Mouse (Mus musculus): ENCODE measurements around the gene 4921517D22Rik. TPM values are rescaled to one million over a fixed set of nuclear protein-coding genes. Genes with fewer than 3 reads are reported as not detected.

Gene 4921517D22Rik
- polyA plus RNA-seq, 1 experiment from 2014 or later = not detected

DNA sequence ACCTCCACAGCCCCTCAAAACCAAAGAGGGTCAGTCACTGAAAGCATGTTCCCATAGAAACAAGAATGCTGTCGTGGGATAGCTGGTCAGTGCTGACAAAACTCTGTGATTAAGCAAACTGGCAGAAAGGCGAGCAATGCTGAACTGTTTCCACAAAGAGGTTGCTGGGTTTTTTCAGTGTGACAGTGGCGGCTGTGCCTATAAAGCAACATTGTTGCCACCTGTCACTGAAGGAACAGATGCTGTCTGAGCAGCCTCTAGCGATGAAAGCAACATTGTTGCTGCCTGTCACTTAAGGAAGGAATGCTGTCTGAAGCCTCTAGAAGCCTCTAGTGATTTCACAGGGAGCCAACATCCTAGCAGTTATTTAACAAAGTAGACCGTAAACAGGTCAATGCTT is 41.3 kb downstream of the 4921517D22Rik start:
- Histone ChIP-seq H3K4me3 (ENCODE audit: low read depth, low read length) (no peak overlapping the region), H3K9me3 (ENCODE audit: control insufficient read depth, low read length) (no peaks in the 10 kb centered on the region), H3K27ac (ENCODE audit: low read depth, low read length) (peak overlapping the region; percentile 67; the same call in 1 of the 2 replicates), H3K4me1 (ENCODE audit: control insufficient read depth, insufficient read depth, low read length) (peaks cover 25% of the 10 kb centered on the region), H3K4me2 (ENCODE audit: low read depth) (no peak overlapping the region), H3K27me3 (ENCODE audit: control insufficient read depth, insufficient read depth, low read length) (no peaks in the 10 kb centered on the region), H3K36me3 (ENCODE audit: control insufficient read depth, insufficient read depth, low read length) (peaks cover 9% of the 10 kb centered on the region; the same call in 1 of the 2 replicates), H3K9ac (ENCODE audit: low read length) (no peak overlapping the region)
- ATAC-seq (ENCODE audit: insufficient read depth, low FRiP score, low TSS enrichment) (no peak), DNase-seq (ENCODE audit: low spot score) (peak; percentile 34)
- 56% methylated on average over 5 of the region's 5 CpGs for WGBS

DNA sequence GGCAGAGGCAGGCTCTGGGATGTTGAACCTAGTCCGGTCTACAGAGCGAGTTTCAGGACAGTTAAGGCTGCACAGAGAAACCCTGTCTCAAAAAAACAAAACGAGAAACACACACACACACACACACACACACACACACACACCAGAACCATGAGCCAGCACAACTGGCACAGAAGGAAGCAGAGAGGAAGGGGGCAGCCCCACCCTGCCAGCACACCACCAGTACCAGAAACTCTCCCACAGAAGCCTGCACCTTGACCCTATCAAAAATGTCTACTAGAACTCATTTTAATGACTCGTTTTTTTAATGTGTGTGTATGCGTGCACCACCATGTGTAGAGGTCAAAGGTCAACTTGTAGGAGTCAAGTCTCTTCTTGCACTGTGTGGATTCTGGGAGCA is 44.1 kb downstream of the 4921517D22Rik start:
- Histone ChIP-seq H3K27me3 (ENCODE audit: control insufficient read depth, insufficient read depth, low read length) (no peaks in the 10 kb centered on the region), H3K4me1 (ENCODE audit: control insufficient read depth, insufficient read depth, low read length) (peaks cover 17% of the 10 kb centered on the region), H3K9ac (ENCODE audit: low read length) (no peak overlapping the region), H3K36me3 (ENCODE audit: control insufficient read depth, insufficient read depth, low read length) (peaks cover 11% of the 10 kb centered on the region; the same call in 1 of the 2 replicates), H3K9me3 (ENCODE audit: control insufficient read depth, low read length) (no peaks in the 10 kb centered on the region), H3K27ac (ENCODE audit: low read depth, low read length) (no peak overlapping the region), H3K4me2 (ENCODE audit: low read depth) (no peak overlapping the region), H3K4me3 (ENCODE audit: low read depth, low read length) (no peak overlapping the region)
- DNase-seq (ENCODE audit: low spot score) (no peak), ATAC-seq (ENCODE audit: insufficient read depth, low FRiP score, low TSS enrichment) (no peak)
- 79% methylated on average over 5 of the region's 5 CpGs for WGBS

- Histone ChIP-seq H3K4me1 (ENCODE audit: control insufficient read depth, insufficient read depth, low read length) (peaks cover 12% of the 10 kb centered on the region), H3K9ac (ENCODE audit: low read length) (no peak overlapping the region)
- 89% methylated on average over 6 of the region's 6 CpGs for WGBS
Measured at GRCm38 (mm10) chr13:59648598-59648997, 45.3 kb downstream of the 4921517D22Rik start.

DNA sequence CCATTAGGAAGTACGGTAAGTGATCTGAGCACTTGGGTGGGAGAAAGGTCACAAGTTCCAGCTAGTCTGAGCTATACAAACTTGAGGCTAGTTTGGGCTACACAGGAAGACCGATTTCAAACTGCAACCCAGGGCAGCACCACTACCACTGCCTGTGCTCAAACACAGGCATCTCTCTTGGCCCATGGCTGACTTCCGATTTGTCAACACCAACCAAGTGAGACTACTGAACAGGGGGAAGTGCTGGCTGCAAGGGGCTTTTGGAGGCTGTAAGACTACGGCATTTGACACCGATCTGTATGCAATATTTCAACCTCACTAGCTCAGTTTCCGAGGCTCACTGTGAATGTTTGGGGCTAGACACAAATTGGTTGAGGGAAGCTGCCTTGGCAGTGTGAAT is 46.4 kb downstream of the 4921517D22Rik start:
- H3K4me2 ChIP-seq (ENCODE audit: low read depth) = no peak overlapping the region
- no peak overlapping the region for H3K4me3 ChIP-seq (ENCODE audit: low read depth, low read length)
- H3K4me1 ChIP-seq (ENCODE audit: control insufficient read depth, insufficient read depth, low read length) = peaks cover 3% of the 10 kb centered on the region; the same call in 1 of the 2 replicates
- no peaks in the 10 kb centered on the region for H3K9me3 ChIP-seq (ENCODE audit: control insufficient read depth, low read length)
- H3K9ac ChIP-seq (ENCODE audit: low read length) = no peak overlapping the region
- H3K27me3 ChIP-seq (ENCODE audit: control insufficient read depth, insufficient read depth, low read length) = no peaks in the 10 kb centered on the region
- DNase-seq (ENCODE audit: low spot score) = no peak
- ATAC-seq (ENCODE audit: insufficient read depth, low FRiP score, low TSS enrichment) = no peak
- WGBS = 92% methylated on average over 6 of the region's 6 CpGs
- peaks cover 12% of the 10 kb centered on the region; the same call in 1 of the 2 replicates for H3K36me3 ChIP-seq (ENCODE audit: control insufficient read depth, insufficient read depth, low read length)
- no peak overlapping the region for H3K27ac ChIP-seq (ENCODE audit: low read depth, low read length)

More at GRCm38 (mm10) chr13:59648598-59648997, 45.3 kb downstream of the 4921517D22Rik start:
- H3K27ac ChIP-seq (ENCODE audit: low read depth, low read length) = no peak overlapping the region
- no peak overlapping the region for H3K4me3 ChIP-seq (ENCODE audit: low read depth, low read length)
- H3K4me2 ChIP-seq (ENCODE audit: low read depth) = no peak overlapping the region
- H3K36me3 ChIP-seq (ENCODE audit: control insufficient read depth, insufficient read depth, low read length) = 0 out of 2 replicates have a peak, but pooled peaks cover 9% of the 10 kb centered on the region
- H3K27me3 ChIP-seq (ENCODE audit: control insufficient read depth, insufficient read depth, low read length) = no peaks in the 10 kb centered on the region
- no peaks in the 10 kb centered on the region for H3K9me3 ChIP-seq (ENCODE audit: control insufficient read depth, low read length)
- DNase-seq (ENCODE audit: low spot score) (no peak), ATAC-seq (ENCODE audit: insufficient read depth, low FRiP score, low TSS enrichment) (no peak)

- ATAC-seq (ENCODE audit: insufficient read depth, low FRiP score, low TSS enrichment) = no peak
- Histone ChIP-seq H3K36me3 (ENCODE audit: control insufficient read depth, insufficient read depth, low read length) (peaks cover 12% of the 10 kb centered on the region; the same call in 1 of the 2 replicates), H3K9ac (ENCODE audit: low read length) (no peak overlapping the region), H3K4me3 (ENCODE audit: low read depth, low read length) (no peak overlapping the region), H3K27me3 (ENCODE audit: control insufficient read depth, insufficient read depth, low read length) (no peaks in the 10 kb centered on the region), H3K4me2 (ENCODE audit: low read depth) (no peak overlapping the region), H3K27ac (ENCODE audit: low read depth, low read length) (no peak overlapping the region), H3K4me1 (ENCODE audit: control insufficient read depth, insufficient read depth, low read length) (no peaks in the 10 kb centered on the region), H3K9me3 (ENCODE audit: control insufficient read depth, low read length) (no peaks in the 10 kb centered on the region)
- 72% methylated on average over 11 of the region's 11 CpGs for WGBS
- peak; percentile 29 for DNase-seq (ENCODE audit: low spot score)
Measured at GRCm38 (mm10) chr13:59646674-59647244, 47.1 kb downstream of the 4921517D22Rik start.

GRCm38 (mm10) chr13:59645491-59645890 is 48.4 kb downstream of the 4921517D22Rik start:
- Histone ChIP-seq H3K9ac (ENCODE audit: low read length) (no peak overlapping the region), H3K4me1 (ENCODE audit: control insufficient read depth, insufficient read depth, low read length) (no peaks in the 10 kb centered on the region), H3K4me3 (ENCODE audit: low read depth, low read length) (no peak overlapping the region), H3K27me3 (ENCODE audit: control insufficient read depth, insufficient read depth, low read length) (no peaks in the 10 kb centered on the region), H3K36me3 (ENCODE audit: control insufficient read depth, insufficient read depth, low read length) (peaks cover 12% of the 10 kb centered on the region; the same call in 1 of the 2 replicates), H3K4me2 (ENCODE audit: low read depth) (no peak overlapping the region), H3K9me3 (ENCODE audit: control insufficient read depth, low read length) (no peaks in the 10 kb centered on the region), H3K27ac (ENCODE audit: low read depth, low read length) (no peak overlapping the region)
- DNase-seq (ENCODE audit: low spot score) = no peak
- WGBS = 92% methylated on average over 3 of the region's 3 CpGs
- ATAC-seq (ENCODE audit: insufficient read depth, low FRiP score, low TSS enrichment) = no peak

DNA sequence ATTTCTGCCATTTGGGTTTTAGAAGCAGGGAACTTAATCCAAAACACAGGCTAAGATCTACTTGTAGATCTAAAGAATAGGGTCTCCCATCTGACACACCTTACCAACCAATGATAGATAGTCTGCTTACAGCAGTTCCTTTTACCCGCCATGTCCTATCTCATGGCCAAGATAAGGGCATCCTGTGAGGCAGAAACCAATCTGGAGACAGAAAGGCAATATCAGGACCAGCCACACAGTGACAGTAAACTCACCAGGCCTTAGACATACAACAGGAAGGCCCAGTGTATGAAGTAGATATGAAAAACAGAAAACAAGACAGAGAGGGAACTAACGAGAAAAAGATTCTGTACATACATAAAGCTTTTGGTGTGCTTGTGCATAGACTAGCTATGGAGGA is 51.1 kb downstream of the 4921517D22Rik start:
- Histone ChIP-seq H3K4me2 (ENCODE audit: low read depth) (no peak overlapping the region), H3K27ac (ENCODE audit: low read depth, low read length) (no peak overlapping the region), H3K9ac (ENCODE audit: low read length) (no peak overlapping the region), H3K27me3 (ENCODE audit: control insufficient read depth, insufficient read depth, low read length) (no peaks in the 10 kb centered on the region), H3K4me3 (ENCODE audit: low read depth, low read length) (no peak overlapping the region), H3K4me1 (ENCODE audit: control insufficient read depth, insufficient read depth, low read length) (no peaks in the 10 kb centered on the region), H3K9me3 (ENCODE audit: control insufficient read depth, low read length) (no peaks in the 10 kb centered on the region), H3K36me3 (ENCODE audit: control insufficient read depth, insufficient read depth, low read length) (peaks cover 13% of the 10 kb centered on the region)
- ATAC-seq (ENCODE audit: insufficient read depth, low FRiP score, low TSS enrichment) (no peak), DNase-seq (ENCODE audit: low spot score) (no peak)
- 93% methylated on average over 2 of the region's 2 CpGs for WGBS

- H3K4me3 ChIP-seq (ENCODE audit: low read depth, low read length) = no peak overlapping the region
- no peak for DNase-seq (ENCODE audit: low spot score)
- ATAC-seq (ENCODE audit: insufficient read depth, low FRiP score, low TSS enrichment) = no peak
- H3K27me3 ChIP-seq (ENCODE audit: control insufficient read depth, insufficient read depth, low read length) = no peaks in the 10 kb centered on the region
- 90% methylated on average over 6 of the region's 6 CpGs for WGBS
- H3K4me2 ChIP-seq (ENCODE audit: low read depth) = no peak overlapping the region
- H3K9ac ChIP-seq (ENCODE audit: low read length) = no peak overlapping the region
- H3K4me1 ChIP-seq (ENCODE audit: control insufficient read depth, insufficient read depth, low read length) = no peaks in the 10 kb centered on the region
- H3K9me3 ChIP-seq (ENCODE audit: control insufficient read depth, low read length) = no peaks in the 10 kb centered on the region
- H3K27ac ChIP-seq (ENCODE audit: low read depth, low read length) = no peak overlapping the region
- H3K36me3 ChIP-seq (ENCODE audit: control insufficient read depth, insufficient read depth, low read length) = peaks cover 20% of the 10 kb centered on the region
Measured at GRCm38 (mm10) chr13:59640178-59640440, 53.8 kb downstream of the 4921517D22Rik start.

DNA sequence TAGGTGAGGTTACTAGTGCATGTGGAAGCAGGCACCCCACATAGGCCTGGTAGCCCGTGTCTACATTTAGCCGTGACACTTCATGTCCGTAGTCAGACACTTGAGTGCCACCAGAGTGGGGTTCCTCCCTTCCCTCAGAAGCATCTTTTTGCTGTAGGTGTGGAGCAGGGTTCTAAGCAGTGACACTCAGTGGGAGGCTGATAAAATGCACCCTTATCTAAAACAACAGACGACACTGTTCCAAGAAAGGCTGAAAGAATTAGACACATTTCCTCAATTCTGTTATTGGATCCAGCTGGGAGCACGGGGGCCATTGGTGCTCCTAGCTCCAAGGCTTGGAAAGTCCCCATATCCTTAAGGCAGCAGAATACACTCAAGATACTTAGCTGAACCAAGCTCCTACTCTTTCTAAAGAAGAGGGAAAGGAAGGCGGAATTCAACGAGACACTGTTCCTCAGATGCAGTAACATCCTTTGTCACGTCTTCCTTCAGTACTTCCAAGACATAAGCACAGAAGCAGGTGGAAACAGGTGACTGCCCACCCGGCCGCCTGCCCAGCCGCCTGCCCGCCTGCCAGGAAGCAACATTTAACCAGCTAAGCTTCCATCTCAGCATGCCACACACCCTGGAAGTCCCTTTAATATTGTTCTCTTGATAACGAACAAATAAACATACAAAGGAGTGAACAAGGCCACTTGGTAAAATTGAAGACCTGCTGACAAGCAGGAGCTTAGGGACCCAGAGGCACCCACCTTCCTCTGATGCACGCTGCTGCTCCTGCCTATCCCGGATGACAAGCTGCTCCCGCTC is 54.3 kb downstream of the 4921517D22Rik start:
- Histone ChIP-seq H3K36me3 (ENCODE audit: control insufficient read depth, insufficient read depth, low read length) (peaks cover 20% of the 10 kb centered on the region), H3K9ac (ENCODE audit: low read length) (no peak overlapping the region)
- WGBS = 93% methylated on average over 16 of the region's 16 CpGs

More for the DNA sequence above, 54.3 kb downstream of the 4921517D22Rik start:
- no peak overlapping the region for H3K4me2 ChIP-seq (ENCODE audit: low read depth)
- no peaks in the 10 kb centered on the region for H3K27me3 ChIP-seq (ENCODE audit: control insufficient read depth, insufficient read depth, low read length)
- ATAC-seq (ENCODE audit: insufficient read depth, low FRiP score, low TSS enrichment) (no peak), DNase-seq (ENCODE audit: low spot score) (no peak)
- H3K27ac ChIP-seq (ENCODE audit: low read depth, low read length) = no peak overlapping the region
- H3K9me3 ChIP-seq (ENCODE audit: control insufficient read depth, low read length) = no peaks in the 10 kb centered on the region
- H3K4me1 ChIP-seq (ENCODE audit: control insufficient read depth, insufficient read depth, low read length) = no peaks in the 10 kb centered on the region
- no peak overlapping the region for H3K4me3 ChIP-seq (ENCODE audit: low read depth, low read length)
